Mouse (Mus musculus) induced T-regulatory cell, adult 2 months (primary cell): ENCODE data around the gene Tbk1.
A peak's percentile ranks its signal among the peaks of the same experiment; 100 is the strongest.

Experiments
- DNase-seq: peaks from one replicate; pipeline ENCODE4 v3.0.0-alpha.2; 2012; ENCODE audit warnings: low read depth

The Tbk1 gene

DNA sequence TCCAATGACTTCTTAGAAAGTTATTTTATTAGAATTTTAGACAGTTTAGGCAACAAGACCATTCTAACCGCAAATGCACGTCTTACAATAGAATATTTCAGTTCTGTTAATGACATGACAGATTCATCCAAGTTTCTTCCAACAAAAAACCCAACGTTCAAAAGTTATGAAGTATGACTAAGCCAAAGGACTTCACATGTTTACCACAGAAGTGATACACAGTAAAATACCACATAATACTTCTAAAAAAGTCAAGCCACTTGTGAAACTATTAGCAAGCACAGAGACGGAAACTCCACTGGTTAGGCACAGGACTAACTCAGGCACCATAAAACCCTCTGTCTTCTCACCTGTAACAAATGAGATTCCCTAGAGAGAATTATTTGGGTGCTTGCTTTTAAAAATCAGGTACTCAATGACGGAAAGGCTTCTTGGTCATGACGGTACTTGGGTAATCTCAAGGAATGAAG lies 819 bp upstream of the Tbk1 start:
- peak; percentile 68 for DNase-seq

DNA sequence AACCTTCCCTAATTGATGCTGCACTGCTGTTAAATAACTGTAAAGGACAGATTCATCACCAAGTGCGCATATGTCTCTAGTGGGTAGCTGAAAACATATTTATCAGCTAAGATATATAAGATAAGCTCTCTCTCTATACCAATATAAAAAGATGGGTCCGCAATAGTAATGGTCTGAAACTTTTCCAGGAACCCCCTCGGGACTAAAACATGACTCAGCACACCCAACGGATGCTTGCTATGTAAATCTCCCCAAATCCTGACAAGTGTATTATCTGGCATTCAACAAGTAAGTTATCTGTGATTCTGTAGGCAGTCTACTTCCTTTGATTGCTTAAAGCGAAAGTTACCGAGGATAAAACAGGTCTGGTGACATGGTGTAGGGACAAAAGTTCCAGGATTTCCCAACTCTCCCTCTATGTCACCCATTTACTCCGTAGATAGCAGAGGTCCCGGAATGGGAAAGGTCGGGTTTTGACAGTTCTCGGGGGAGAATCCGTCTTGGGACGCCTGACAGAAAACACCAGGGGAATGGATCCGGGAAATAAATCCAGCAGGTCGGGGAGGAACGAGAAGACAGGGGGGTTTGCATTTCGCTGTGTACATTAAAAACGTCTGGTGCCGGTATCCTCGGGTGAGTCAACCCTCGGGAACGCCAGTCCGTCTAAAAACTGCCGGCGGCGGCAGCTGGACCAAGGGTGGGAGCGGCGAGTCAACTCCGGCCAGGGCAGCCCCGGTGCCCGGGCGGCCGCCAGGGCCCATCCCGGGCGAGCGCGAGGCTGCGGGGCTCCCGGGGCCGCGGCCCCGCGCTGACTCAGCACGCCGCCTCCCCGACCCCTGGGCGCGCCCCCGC lies 570 bp downstream of the Tbk1 start:
- peak; percentile 64 for DNase-seq

DNA sequence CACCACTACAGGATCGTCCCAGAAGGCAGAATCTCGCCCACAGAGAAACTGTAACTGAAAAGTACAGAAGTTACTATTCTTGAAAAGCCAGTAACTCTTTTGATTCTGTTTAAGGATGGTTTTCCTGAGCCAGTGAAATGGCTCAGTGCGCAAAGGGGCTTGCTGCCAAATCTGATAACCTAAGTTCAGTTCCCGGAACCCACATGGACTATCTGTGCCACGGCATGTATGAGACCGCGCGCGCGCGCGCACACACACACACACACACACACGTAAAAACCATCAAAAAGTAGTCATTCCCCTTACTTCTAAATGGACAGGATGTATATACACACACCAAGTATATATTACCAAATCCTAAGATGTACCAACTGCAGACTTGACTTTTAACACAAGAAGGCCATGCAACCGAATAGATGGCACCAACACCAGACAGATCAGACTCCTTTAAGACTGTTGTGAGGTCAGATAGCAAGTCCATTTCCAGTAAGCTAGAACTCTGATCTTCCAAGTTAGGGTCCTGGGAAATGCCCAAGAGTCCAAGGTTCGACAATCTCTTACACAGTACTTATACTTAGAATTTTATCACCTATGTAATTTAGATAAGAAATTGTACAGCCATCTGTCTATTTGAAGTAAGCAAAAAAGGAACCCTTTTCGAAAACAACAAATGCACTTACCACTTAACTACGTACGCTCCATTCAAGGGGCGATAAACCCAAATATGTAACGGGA lies 1.4 kb downstream of the Tbk1 start:
- peak; percentile 42 for DNase-seq

DNA sequence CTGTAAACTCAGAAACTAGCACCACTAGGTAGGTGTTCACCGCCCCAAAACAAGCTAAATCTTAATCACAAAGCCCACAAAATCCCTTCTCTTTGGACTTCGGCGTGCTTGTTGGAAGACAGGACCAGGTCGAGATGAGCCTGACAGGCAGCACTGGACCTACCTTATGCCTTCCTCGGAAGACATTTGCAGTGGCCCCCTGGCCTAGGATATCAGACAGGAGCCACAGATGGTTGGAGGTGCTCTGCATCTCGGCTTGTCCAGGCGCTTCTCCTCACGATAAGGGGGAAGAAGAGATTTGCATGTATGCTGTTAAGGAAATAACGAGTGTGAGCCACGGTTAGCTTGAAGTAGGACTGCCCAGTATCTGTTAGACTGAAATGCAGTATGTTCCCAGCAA lies 2.6 kb downstream of the Tbk1 start:
- DNase-seq, result no peak

DNA sequence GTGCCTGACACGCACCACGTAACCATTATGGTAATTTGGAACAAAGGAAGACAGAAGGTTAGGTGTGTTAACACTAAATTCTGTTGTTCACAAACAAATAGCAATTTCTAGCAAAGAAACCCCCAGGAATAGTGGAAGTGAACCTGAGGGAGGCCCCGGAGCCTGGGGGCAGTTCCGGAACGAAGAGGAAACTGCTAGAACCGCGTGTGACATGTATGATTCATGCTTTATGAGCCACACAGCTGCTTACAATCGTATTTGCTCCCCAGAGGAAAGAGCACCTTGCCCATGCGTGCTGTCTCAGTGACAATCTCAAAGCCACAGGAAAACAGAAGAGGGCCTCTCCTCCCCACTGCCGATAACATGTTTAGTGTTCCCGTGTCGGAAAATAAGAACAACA lies 3.6 kb downstream of the Tbk1 start:
- no peak for DNase-seq

DNA sequence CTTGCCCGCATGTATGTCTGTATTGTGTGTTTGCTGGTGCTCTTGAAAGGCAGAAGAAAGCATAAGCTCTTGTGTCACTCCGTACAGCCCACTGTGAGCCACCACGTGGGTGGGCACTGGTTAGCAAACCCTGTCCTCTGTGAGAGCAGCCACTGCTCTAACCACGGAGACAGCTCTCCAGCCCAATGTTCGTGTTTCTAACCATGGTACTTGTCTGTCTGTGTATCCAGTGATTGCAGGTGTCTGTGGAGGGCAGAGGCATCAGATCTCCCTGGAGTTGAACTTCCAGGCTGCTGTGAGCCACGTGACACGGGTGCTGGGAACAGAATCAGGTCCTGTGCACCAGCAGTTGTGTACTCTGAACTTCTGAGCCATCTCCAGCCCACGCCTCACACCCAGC lies 4.3 kb downstream of the Tbk1 start:
- DNase-seq, result no peak

DNA sequence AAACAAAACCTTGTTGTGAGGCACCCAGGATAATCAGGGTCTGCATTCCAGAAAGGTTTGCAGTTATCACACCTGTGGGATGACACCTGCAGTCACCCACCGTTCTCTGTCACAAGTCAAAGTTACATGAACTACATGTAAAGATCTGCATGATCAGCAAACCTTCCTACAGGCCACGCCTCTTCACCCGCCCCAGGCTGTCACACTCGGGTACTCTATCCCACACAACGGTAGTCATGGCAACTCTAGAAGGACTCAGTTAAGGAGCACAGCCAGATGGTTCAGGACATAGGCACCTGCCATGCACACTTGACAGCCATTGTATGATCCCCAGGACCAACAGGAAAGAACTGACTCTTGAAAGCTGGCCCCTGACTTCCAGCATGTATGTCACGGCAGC lies 5.2 kb downstream of the Tbk1 start:
- peak; percentile 37 for DNase-seq

DNA sequence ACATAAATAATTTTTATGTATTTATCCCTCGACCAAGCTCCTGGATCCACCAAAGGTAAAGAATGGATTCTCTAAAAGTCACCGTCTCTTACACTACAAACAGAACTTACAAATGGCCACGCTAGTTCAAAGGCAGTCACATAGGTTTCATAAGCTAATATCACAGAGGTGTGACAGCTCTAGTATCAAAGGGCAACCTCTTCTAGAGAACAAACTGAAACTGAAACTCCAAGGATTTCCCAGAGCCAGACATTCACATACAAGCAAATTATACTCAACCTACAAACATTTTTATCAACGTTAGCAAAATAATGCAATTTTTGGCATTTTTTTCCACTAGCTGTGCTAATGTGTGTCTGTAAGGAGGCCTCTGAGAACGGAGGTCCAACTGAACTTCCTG lies 6.2 kb downstream of the Tbk1 start:
- DNase-seq, result peak; percentile 54

DNA sequence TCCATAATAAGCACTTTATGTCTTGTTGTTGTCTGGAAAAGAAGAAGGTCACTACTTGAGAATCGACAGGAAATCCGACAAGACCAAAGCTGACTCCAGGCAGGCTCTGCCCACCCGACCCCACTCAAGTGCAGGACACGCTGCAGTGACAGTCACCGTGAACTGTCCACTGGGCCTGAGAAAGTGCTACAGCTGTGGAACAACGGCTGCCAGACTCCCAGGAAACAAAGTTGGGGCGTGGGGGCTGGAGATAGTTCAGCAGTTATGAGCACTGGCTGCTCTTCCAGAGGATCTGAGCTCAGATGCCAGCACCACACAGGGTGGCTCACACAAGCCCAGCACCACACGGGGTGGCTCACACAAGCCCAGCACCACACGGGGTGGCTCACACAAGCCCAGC lies 10.2 kb downstream of the Tbk1 start:
- DNase-seq, result no peak

DNA sequence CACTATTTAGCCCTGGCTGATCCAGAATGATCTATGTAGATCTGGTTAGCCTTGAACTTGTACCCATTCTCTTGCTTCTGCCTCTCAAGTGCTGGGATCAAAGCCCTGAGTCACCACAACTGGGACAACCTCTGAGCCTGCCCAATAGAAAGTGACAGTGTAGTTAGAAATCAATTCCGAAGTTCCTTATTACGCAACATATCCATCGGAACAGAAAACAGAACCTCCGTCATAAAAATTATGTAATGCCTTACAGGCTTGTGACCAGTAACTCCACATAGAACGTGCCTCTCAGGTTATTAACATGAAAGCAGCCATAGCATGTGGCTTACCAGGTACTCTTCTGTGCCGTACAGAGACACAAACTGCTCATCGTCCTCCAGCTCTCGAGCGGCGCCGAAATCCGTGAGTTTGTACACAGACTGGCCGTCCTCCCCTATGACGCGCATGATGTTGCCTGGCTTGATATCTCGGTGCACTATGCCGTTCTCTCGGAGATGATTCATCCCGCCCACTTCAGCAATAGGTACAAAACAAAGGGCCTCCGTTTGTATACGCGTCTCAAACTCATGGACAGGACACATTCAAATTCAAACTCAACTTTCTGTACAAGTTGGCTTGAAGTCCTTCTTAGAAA lies 15.0 kb downstream of the Tbk1 start:
- DNase-seq, result no peak

DNA sequence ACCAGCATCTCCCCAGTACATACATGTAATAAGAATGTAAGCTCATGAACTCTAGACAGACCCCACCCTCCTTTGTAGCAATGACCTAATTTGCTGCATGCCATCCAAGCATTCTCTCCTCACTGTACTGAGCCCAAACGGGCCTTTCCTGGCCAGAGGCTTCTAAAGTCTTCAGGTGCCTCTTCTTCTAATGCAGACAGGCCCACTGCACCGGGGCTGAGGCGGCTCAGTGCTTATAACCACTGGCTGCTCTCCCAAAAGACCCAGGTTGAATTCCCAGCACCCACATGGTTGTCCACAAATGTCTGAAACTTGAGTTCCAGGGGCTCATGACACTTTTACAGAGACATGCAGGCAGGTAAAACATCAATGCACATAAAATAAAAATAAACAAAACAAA lies 15.6 kb downstream of the Tbk1 start:
- no peak for DNase-seq

DNA sequence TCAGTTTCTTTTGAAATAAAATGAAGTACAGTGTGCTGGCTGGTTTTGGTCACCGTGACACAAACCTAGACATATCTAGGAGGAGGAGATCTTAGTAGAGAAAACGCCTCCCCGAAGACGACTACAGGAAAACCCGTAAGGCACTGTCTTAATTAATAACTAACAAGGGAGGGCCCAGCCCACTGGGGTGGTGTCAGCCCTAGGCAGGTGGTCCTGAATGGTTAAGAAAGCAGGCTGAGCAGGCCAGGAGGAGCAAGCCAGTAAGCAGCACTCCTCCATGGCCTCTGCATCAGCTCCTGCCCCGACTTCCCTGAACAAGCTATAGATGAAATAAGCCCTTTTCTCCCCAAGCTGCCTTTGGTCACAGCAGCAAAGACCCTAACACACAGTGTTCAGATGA lies 16.8 kb downstream of the Tbk1 start:
- DNase-seq, result no peak

DNA sequence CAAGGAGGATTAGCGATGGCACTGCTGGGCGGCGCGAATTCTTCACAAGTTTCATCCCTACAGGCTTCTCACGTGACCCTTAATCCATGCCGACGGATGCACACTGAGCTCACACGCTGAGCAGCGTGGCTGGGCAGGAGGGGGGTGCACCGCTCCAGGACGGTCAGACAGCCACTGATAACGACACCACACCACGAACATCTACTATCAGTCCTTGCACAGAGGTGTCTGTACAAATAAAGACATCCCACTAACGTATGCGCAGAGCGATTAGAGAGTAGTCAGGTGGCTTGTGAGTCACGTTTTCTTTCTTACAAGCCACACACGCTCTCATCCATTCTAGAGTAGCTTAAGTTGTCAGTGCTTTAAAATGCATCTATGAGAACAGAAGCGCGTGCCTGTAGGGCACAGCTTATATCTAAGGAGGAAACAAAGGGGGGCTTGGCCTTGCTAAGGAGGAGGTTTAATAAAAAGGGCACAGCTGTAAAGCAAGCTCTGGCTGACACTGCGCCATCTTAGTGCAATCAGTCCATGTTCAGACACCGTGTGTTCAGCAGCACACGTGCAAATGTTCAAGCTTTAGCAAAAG lies 17.5 kb downstream of the Tbk1 start:
- no peak for DNase-seq

DNA sequence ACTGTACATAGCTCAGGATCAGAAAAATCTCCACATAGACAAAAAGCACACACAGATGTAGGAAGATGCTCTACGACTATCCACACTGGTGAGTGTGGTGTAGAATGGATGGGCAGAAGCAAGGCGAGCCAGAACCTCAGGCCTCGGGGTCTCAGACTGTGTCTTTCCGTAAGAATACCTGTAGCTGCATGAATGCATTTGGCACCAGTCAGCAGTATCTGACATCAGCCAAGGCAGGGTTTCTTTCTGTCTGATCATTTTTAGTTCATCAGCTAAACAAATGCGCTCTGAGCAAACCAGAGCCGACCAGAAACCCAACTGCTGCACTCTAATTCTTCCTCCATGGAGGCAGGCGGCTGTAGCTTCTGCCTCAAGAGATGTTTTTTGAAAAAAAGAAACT lies 18.1 kb downstream of the Tbk1 start:
- no peak for DNase-seq

DNA sequence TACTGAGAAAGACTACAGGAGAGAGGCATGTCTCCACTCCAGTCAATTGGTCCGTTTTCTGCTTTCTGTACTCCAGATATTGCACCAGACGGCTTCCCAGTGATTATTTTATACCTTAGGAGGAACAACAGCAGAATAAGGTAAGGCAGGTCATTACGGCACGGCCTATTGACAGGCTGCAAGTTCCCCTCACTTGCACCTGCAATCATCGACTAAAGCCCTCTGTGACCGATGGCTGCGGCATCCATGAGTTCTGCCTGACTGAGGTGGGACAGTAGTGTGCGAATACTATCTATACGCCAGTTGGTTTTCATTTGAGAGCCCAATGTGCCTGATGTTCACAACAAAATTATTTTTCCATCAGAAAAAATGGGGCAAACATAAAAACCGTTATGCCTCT lies 18.6 kb downstream of the Tbk1 start:
- no peak for DNase-seq

DNA sequence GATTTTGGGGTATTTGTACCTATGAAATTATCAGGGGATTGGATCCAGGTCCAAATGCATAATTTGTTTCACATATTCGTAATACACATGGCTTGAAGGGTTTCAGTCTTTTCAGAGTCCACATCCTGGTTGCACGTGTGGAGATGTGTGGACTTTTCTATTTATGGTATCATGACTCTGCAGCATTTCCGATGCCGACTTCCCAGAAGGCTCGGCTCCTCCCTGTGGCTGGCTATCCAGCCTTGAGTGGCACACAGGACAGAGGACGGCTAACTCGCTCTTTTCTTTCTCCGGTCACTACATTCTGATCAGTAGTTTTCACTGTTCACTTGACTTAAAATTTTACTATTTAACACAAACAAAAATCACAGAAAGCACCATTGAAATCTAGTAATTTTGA lies 22.1 kb downstream of the Tbk1 start:
- DNase-seq, result no peak

DNA sequence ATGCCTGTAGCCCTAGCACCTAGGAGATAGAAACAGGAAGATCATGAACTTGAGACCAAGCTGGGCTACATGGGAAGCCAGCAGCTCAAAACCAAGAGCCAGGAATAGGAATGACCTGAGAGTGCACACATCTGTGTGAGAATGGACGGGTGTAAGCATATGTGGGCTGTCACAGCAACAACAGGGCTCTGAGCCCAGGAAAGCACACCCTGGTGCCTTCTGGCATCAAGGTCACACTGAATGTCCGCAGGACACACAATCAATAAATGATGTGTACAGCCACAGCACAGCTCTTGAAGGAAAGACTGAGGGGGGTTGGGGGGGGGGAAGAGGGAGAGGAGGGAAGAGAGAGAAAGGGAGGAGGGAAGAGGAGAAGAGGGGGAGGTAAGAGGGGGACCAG lies 28.4 kb downstream of the Tbk1 start:
- no peak for DNase-seq

DNA sequence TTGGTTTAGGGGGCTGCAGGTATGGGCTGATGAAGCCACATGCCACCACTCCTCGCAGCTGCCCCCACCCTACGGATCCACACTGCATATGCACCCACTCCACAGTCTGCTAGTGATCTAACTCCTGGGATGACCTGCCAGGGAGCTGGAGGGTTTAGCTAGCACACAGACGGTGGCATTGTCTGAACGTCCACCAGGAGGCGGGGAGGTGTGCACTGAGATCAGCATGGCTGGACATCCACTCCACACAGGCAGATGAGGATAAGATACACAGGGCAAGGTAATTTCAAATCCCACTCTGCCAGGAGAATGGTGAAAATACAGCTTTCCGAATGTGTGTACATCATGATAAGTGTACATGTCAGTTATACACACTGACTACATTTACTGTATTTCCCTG lies 30.3 kb downstream of the Tbk1 start:
- no peak for DNase-seq

DNA sequence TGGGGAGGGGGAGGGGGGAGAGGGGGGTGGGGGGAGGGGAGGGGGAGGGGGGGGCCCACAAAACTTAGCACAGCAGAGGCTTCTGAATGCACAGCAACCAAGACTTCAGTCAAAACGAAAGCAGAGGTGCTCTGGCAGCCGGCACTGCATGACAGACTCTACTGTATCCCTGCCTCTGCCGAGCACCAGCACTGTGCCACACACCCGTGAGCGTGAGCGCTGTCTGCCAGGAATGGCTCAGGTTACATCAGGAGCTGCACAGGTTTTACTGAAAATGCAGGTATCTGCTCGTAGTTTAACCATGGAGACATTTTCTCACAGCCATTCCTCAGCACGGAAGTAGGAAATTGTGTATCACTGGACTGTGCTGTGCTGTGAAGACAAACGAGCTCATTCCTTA lies 36.3 kb downstream of the Tbk1 start:
- DNase-seq, result no peak

DNA sequence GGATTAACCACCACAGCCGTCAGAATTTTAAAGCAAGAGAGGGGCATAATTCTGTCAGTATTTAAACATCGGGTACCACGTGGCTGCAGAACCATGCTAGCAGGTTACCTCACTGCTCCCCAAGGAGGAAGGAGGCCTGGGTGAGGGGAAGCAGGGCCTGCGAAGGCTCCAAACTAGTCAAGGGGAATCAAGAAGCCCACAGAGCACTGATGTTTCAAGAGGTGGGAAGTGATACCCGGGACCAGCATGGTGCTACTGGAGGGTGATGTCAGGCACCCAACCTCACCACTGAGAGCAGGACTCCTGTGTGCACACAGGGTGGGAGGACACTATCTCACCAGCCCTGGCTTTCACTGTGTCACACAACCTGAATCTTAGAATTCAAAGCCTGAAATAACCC lies 36.9 kb downstream of the Tbk1 start:
- DNase-seq, result no peak

DNA sequence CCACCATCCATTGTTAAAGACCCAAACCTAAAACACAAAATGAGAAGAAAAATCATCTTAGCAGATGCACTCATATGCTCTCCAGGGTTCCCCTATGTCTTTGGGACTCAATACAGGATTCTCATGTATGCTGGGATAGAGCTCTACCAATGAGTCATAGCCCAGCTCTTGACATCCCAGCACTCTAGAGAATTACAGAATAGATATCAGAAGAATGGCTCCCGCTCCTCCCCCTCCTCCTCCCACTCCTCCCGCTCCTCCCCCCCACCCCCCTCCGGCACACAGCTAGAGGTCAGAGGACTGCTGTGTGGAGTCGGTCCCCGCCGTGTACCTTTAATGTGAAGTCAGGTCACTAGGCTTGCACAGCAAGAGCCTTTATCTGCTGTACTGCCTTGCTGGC lies 39.4 kb downstream of the Tbk1 start:
- no peak for DNase-seq

DNA sequence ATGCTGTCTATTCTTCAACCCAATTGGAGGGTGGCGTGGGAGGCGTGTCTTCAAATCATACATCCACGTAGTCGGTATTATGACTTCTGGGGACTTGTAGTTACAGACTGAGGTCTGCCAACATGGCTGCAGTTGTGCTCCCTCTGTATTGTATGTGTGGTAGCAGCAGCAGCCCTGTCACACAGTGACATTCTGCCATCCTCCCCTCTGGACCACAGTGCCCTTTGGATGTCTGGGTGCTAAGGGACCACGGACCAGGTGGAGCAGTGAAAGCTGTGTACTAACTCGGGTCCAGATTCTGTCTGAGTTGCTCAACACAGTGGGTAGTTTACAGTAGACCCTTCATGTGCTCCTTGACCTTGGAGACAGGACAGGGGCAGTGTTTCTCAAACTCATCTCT lies 43.0 kb downstream of the Tbk1 start:
- no peak for DNase-seq

DNA sequence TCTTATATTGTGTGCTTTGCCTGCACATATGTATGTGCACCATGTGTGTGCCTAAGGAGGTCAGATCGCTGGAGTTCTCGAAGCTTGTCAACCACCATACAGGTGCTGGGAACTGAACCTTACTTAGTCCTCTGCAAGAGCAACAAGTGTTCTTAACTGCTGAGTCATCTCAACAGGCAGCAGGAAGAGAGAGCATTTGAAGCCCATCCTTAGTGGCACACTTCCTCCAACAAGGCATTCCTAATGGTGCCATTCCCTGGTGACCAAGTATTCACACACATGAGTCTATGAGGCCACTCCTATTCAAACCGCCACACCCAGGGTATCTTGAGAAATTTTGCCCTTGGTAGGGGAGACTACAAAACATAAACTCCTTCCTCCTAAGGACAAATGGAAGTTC lies 44.4 kb downstream of the Tbk1 start:
- DNase-seq, result no peak
